ENCODE assay signal across 21 mouse cellular contexts in the genomic region with DNA sequence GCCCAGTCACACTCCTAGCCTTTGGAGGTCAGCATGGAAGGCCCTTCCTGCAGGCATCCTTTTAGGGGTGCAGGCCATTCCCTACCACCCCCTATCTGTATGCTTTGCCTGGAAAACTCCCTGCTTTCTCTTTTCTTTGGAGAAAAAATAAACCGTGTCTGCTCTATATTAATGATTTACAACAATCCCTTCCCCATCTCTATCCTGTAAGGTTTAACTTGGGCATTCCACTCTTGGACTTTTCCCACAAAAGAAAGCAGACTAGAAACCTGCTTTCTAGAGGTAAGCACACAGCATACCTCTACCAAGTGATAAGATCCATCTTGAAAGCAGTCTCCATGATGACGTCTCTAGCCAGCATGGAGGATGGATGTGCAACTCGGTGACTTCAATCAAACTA.
"Had no signal": no experiment of that assay in that cellular context is flagged by ENCODE, and none has a peak within 500 bp of the region (broad histone marks: within the 10 kb centered on the region; RNA-seq: fewer than 3 reads in every experiment).

No protein-coding gene starts in this region.

- H3K27me3 ChIP-seq: forebrain, embryonic 15.5 days; heart, embryonic 13.5 days; heart, embryonic 15.5 days; hindbrain, embryonic 13.5 days; hindbrain, embryonic 15.5 days; limb, embryonic 13.5 days; limb, embryonic 15.5 days had no signal

- H3K4me3 ChIP-seq: forebrain, embryonic 15.5 days; heart, adult 2 months; heart, embryonic 13.5 days; heart, embryonic 15.5 days; hindbrain, embryonic 13.5 days; hindbrain, embryonic 15.5 days; limb, embryonic 13.5 days; limb, embryonic 15.5 days had no signal

- H3K9ac ChIP-seq: forebrain, embryonic 15.5 days; forebrain, postnatal 0 days; heart, embryonic 15.5 days; hindbrain, embryonic 13.5 days; hindbrain, embryonic 15.5 days; limb, embryonic 13.5 days; limb, embryonic 15.5 days; liver, embryonic 14.5 days had no signal

- H3K9me3 ChIP-seq: forebrain, embryonic 15.5 days; heart, embryonic 15.5 days; hindbrain, embryonic 15.5 days; limb, embryonic 15.5 days had no signal

- DNase-seq: forebrain, postnatal 0 days; gastrocnemius, postnatal 14 days; gastrocnemius, postnatal 36 days; heart, adult 11 months; heart, adult 2 months; heart, postnatal 14 days; heart, postnatal 36 days; layer of hippocampus, adult 9-11 months; layer of hippocampus, postnatal 36 days; left cerebral cortex, postnatal 4 days; lung, adult 18-20 months had no signal

- H3K36me3 ChIP-seq: forebrain, embryonic 15.5 days; heart, embryonic 15.5 days; hindbrain, embryonic 13.5 days; hindbrain, embryonic 15.5 days; limb, embryonic 13.5 days; limb, embryonic 15.5 days had no signal

- H3K27ac ChIP-seq: forebrain, embryonic 15.5 days; heart, adult 2 months; heart, embryonic 15.5 days; hindbrain, postnatal 0 days; limb, embryonic 13.5 days; liver, embryonic 14.5 days had no signal

- ATAC-seq: forebrain, embryonic 15.5 days; forebrain, postnatal 0 days; hindbrain, postnatal 0 days; intestine, embryonic 16.5 days had no signal

- H3K4me2 ChIP-seq: forebrain, embryonic 15.5 days; hindbrain, embryonic 15.5 days; limb, embryonic 15.5 days had no signal
